Mouse (Mus musculus): Measurements from ENCODE around the gene Vmn1r93. TPM values are rescaled to one million over a fixed set of nuclear protein-coding genes. Genes with fewer than 3 reads are reported as not detected.
"Not testable (repeated sequence)": the region's sequence is repeated elsewhere in the genome, so short reads cannot be mapped to it uniquely, and the experiment has no call there.

Vmn1r93 gene
- polyA plus RNA-seq (2015; fragmentation: Nextera tagmentation; extraction: Ambion mirVana) = not detected in 2 replicates

GRCm38 (mm10) chr7:20138988-20139387, at the start of gene Vmn1r93:
Gene Vmn1r93 (minus strand): TSS chr7:20139088.
- not testable (repeated sequence) for H3K4me2 ChIP-seq (ENCODE audit: low read length); H3K9ac ChIP-seq (ENCODE audit: low read depth, low read length); DNase-seq (ENCODE audit: low spot score); H3K27ac ChIP-seq; ATAC-seq (replicated peaks; ENCODE audit: low FRiP score, low read depth); H3K4me1 ChIP-seq (replicated peaks; ENCODE audit: insufficient read depth, low read length); H3K36me3 ChIP-seq (ENCODE audit: insufficient read depth, low read length); H3K9me3 ChIP-seq (replicated peaks; ENCODE audit: low read length); H3K27me3 ChIP-seq (ENCODE audit: insufficient read depth, low read length); H3K4me3 ChIP-seq (replicated peaks; ENCODE audit: low read depth, low read length)
- no CpG with 5 or more reads among the region's 5 CpGs for WGBS

GRCm38 (mm10) chr7:20168277-20168676, 29.4 kb upstream of the Vmn1r93 start, which contains the start of gene Vmn1r94:
Gene Vmn1r94 (minus strand): TSS chr7:20168377.
- not testable (repeated sequence) for H3K36me3 ChIP-seq (ENCODE audit: insufficient read depth, low read length); H3K4me1 ChIP-seq (replicated peaks; ENCODE audit: insufficient read depth, low read length); H3K27me3 ChIP-seq (ENCODE audit: insufficient read depth, low read length); H3K9ac ChIP-seq (ENCODE audit: low read depth, low read length); DNase-seq (ENCODE audit: low spot score); H3K4me2 ChIP-seq (ENCODE audit: low read length); H3K4me3 ChIP-seq (replicated peaks; ENCODE audit: low read depth, low read length); ATAC-seq (replicated peaks; ENCODE audit: low FRiP score, low read depth); H3K27ac ChIP-seq; H3K9me3 ChIP-seq (replicated peaks; ENCODE audit: low read length)
- WGBS = no CpG with 5 or more reads among the region's 3 CpGs

- H3K27ac ChIP-seq; H3K36me3 ChIP-seq (ENCODE audit: insufficient read depth, low read length); H3K4me1 ChIP-seq (replicated peaks; ENCODE audit: insufficient read depth, low read length); H3K4me3 ChIP-seq (replicated peaks; ENCODE audit: low read depth, low read length); H3K27me3 ChIP-seq (ENCODE audit: insufficient read depth, low read length); DNase-seq (ENCODE audit: low spot score); H3K9me3 ChIP-seq (replicated peaks; ENCODE audit: low read length); ATAC-seq (replicated peaks; ENCODE audit: low FRiP score, low read depth); H3K4me2 ChIP-seq (ENCODE audit: low read length); H3K9ac ChIP-seq (ENCODE audit: low read depth, low read length): not testable (repeated sequence)
- no CpG with 5 or more reads among the region's 2 CpGs for WGBS
These were observed 16.4 kb downstream of the Vmn1r93 start, which contains the start of gene Gm16442 for GRCm38 (mm10) chr7:20122479-20122878. Gene Gm16442 (minus strand): TSS chr7:20122579.

GRCm38 (mm10) chr7:20099380-20099779, 39.5 kb downstream of the Vmn1r93 start, which contains the start of gene Vmn1r91:
Gene Vmn1r91 (plus strand): TSS chr7:20099680.
- not testable (repeated sequence) for H3K27me3 ChIP-seq (ENCODE audit: insufficient read depth, low read length); H3K9ac ChIP-seq (ENCODE audit: low read depth, low read length); ATAC-seq (replicated peaks; ENCODE audit: low FRiP score, low read depth); H3K36me3 ChIP-seq (ENCODE audit: insufficient read depth, low read length); H3K4me3 ChIP-seq (replicated peaks; ENCODE audit: low read depth, low read length); H3K27ac ChIP-seq; DNase-seq (ENCODE audit: low spot score); H3K4me2 ChIP-seq (ENCODE audit: low read length); H3K9me3 ChIP-seq (replicated peaks; ENCODE audit: low read length); H3K4me1 ChIP-seq (replicated peaks; ENCODE audit: insufficient read depth, low read length)
- 81% methylated on average over 5 of the region's 5 CpGs for WGBS

Other genes starting within 250 kb of the Vmn1r93 start
- gene Pvr, start 217.9 kb downstream of the Vmn1r93 start, polyA plus RNA-seq (2015; fragmentation: Nextera tagmentation; extraction: Ambion mirVana) = 7.3 and 7.8 TPM in 2 replicates
- gene Igsf23, start 188.3 kb downstream of the Vmn1r93 start, polyA plus RNA-seq (2015; fragmentation: Nextera tagmentation; extraction: Ambion mirVana) = 0.10 and 0.13 TPM in 2 replicates
- not detected in 2 replicates for gene Ceacam20, start 173.7 kb downstream of the Vmn1r93 start, polyA plus RNA-seq (2015; fragmentation: Nextera tagmentation; extraction: Ambion mirVana)
- gene Nlrp9b, start 147.6 kb downstream of the Vmn1r93 start, polyA plus RNA-seq (2015; fragmentation: Nextera tagmentation; extraction: Ambion mirVana) = not detected in 2 replicates
- not detected in 2 replicates for gene Vmn1r91, start 39.4 kb downstream of the Vmn1r93 start, polyA plus RNA-seq (2015; fragmentation: Nextera tagmentation; extraction: Ambion mirVana)
- not detected in 2 replicates for gene Gm16442, start 16.5 kb downstream of the Vmn1r93 start, polyA plus RNA-seq (2015; fragmentation: Nextera tagmentation; extraction: Ambion mirVana)
- gene Vmn1r94, start 29.3 kb upstream of the Vmn1r93 start, polyA plus RNA-seq (2015; fragmentation: Nextera tagmentation; extraction: Ambion mirVana) = not detected in 2 replicates
- gene Vmn1r95, start 54.6 kb upstream of the Vmn1r93 start, polyA plus RNA-seq (2015; fragmentation: Nextera tagmentation; extraction: Ambion mirVana) = not detected in 2 replicates
- not detected in 2 replicates for gene Gm6164, start 66.5 kb upstream of the Vmn1r93 start, polyA plus RNA-seq (2015; fragmentation: Nextera tagmentation; extraction: Ambion mirVana)
- gene Gm4498, start 94.7 kb upstream of the Vmn1r93 start, polyA plus RNA-seq (2015; fragmentation: Nextera tagmentation; extraction: Ambion mirVana) = not detected in 2 replicates
- gene Gm5890, start 123.7 kb upstream of the Vmn1r93 start, polyA plus RNA-seq (2015; fragmentation: Nextera tagmentation; extraction: Ambion mirVana) = not detected in 2 replicates
- not detected in 2 replicates for gene Gm4133, start 195.0 kb upstream of the Vmn1r93 start, polyA plus RNA-seq (2015; fragmentation: Nextera tagmentation; extraction: Ambion mirVana)
- gene Gm5728, start 236.3 kb upstream of the Vmn1r93 start, polyA plus RNA-seq (2015; fragmentation: Nextera tagmentation; extraction: Ambion mirVana) = not detected in 2 replicates